In the genomic region with DNA sequence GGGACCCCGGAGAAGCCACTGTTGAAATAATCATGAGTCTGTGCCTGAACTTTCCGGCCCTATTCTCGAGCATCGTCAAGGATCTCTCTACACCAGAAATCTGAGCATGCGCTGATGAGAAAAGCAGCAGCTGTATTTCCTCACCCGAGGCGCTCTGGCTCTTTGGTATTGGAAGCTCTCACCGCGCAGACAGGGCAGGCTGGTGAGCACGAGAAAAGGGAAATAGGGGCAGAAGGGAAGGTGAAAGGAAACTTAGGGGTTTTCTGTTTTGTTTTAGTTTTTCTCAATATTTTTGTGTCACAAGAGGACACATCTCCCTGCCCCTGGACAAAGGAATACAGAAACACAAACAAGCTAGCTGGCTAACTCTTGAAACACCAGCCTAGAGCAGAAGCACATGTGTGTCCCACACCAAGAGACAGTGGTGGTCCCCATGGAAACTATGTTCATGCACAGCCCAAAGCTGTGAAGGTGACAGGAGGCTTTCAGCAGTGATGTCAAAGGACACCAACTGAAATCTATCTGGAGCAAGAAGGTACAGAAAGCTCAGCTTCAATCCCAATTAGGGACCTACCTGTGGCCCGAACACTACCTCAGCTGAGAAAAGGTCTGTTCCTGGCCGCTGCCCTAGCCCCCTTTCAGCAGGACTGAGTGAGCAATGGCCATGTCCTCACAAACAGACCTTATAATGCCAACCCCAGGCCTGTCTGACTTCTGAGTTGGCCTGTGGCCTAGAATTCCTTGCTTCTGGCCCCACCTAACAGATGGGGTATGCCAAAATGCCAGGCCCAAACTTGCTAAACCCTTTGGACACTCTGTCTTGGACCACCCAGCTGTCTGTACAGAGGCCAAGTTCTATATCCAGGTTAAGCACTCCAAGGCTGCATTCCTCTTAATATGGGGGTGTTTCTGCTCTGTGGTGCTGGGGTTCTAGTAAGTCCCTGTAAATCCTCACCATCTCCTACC, we compare ENCODE assay signal across 10 mouse cellular contexts.
DNase-seq lines count a peak whose midpoint lies in the region; ATAC-seq and TF ChIP-seq lines count a peak whose summit lies in the region.
"Had no signal": no experiment of that assay in that cellular context is flagged by ENCODE, and none has a peak within 500 bp of the region (broad histone marks: within the 10 kb centered on the region; RNA-seq: fewer than 3 reads in every experiment).

No protein-coding gene starts in this region.

- H3K36me3 ChIP-seq in forebrain, embryonic 10.5 days (replicated peaks), result no peaks in the 10 kb centered on the region
- H3K36me3 ChIP-seq in forebrain, embryonic 11.5 days (ENCODE audit: control insufficient read depth, insufficient read depth, low read length), result no peaks in the 10 kb centered on the region
- H3K36me3 ChIP-seq in ES-E14 (ENCODE audit: control insufficient read depth, insufficient read depth, low read length, poor library complexity, severe bottlenecking), result no peaks in the 10 kb centered on the region
- H3K36me3 ChIP-seq in forebrain, embryonic 12.5 days (replicated peaks), result no peaks in the 10 kb centered on the region
- H3K36me3 ChIP-seq in hindbrain, embryonic 13.5 days, result no peaks in the 10 kb centered on the region
- no peaks in the 10 kb centered on the region for H3K36me3 ChIP-seq in liver, embryonic 15.5 days (replicated peaks)
- peaks cover 19% of the 10 kb centered on the region for H3K36me3 ChIP-seq in stomach, embryonic 14.5 days (ENCODE audit: control insufficient read depth, insufficient read depth, low read length)

- peaks cover 25% of the 10 kb centered on the region for H3K27me3 ChIP-seq in forebrain, embryonic 10.5 days (ENCODE audit: poor library complexity, severe bottlenecking)
- H3K27me3 ChIP-seq in forebrain, embryonic 11.5 days (ENCODE audit: control insufficient read depth, insufficient read depth, low read length), result no peaks in the 10 kb centered on the region
- peaks cover 13% of the 10 kb centered on the region for H3K27me3 ChIP-seq in forebrain, embryonic 12.5 days
- no peaks in the 10 kb centered on the region for H3K27me3 ChIP-seq in hindbrain, embryonic 13.5 days
- no peaks in the 10 kb centered on the region for H3K27me3 ChIP-seq in liver, embryonic 15.5 days
- H3K27me3 ChIP-seq in stomach, embryonic 14.5 days (ENCODE audit: control insufficient read depth, insufficient read depth, low read length), result no peaks in the 10 kb centered on the region
- H3K27me3 ChIP-seq: Patski had no signal

- DNase-seq in forebrain, embryonic 10.5 days (ENCODE audit: extremely low spot score, low spot score), result no peak
- no peak for DNase-seq in forebrain, embryonic 11.5 days (ENCODE audit: low spot score)
- DNase-seq in ES-E14 (ENCODE audit: low read depth, low spot score), result peak; percentile 51

- no peak overlapping the region for H3K4me2 ChIP-seq in forebrain, embryonic 11.5 days (ENCODE audit: low read depth, low read length, severe bottlenecking)
- H3K4me2 ChIP-seq in forebrain, embryonic 12.5 days, result peak overlapping the region; percentile 24; the same call in 1 of the 2 replicates
- H3K4me2 ChIP-seq in hindbrain, embryonic 13.5 days, result peak overlapping the region; percentile 16
- peak overlapping the region; percentile 36 for H3K4me2 ChIP-seq in liver, embryonic 15.5 days
- H3K4me2 ChIP-seq in stomach, embryonic 14.5 days (replicated peaks; ENCODE audit: low read depth, low read length), result 0 out of 2 replicates have a peak overlapping the region, but pooled peaks have one; percentile 20

- peaks cover 47% of the 10 kb centered on the region for H3K4me1 ChIP-seq in forebrain, embryonic 10.5 days
- H3K4me1 ChIP-seq in forebrain, embryonic 11.5 days (replicated peaks; ENCODE audit: control insufficient read depth, insufficient read depth, low read length), result peaks cover 5% of the 10 kb centered on the region; the same call in 1 of the 2 replicates
- H3K4me1 ChIP-seq in ES-E14 (ENCODE audit: control insufficient read depth in 2 of 2, insufficient read depth in 2 of 2, low read length in 2 of 2, poor library complexity in 1 of 2), result peaks cover 6 to 10% of the 10 kb centered on the region in 2 experiments; a peak in 3 of 4 replicates
- H3K4me1 ChIP-seq in forebrain, embryonic 12.5 days, result peaks cover 24% of the 10 kb centered on the region
- H3K4me1 ChIP-seq in hindbrain, embryonic 13.5 days (replicated peaks), result peaks cover 51% of the 10 kb centered on the region
- H3K4me1 ChIP-seq in liver, embryonic 15.5 days (replicated peaks), result peaks cover 12% of the 10 kb centered on the region
- peaks cover 50% of the 10 kb centered on the region for H3K4me1 ChIP-seq in stomach, embryonic 14.5 days (ENCODE audit: control insufficient read depth, insufficient read depth, low read length)

- 61% methylated on average over 12 of the region's 12 CpGs for WGBS in forebrain, embryonic 10.5 days
- 72% methylated on average over 12 of the region's 12 CpGs for WGBS in forebrain, embryonic 11.5 days
- WGBS in forebrain, embryonic 12.5 days, result 55% methylated on average over 12 of the region's 12 CpGs
- WGBS in hindbrain, embryonic 13.5 days, result 55% methylated on average over 12 of the region's 12 CpGs
- WGBS in liver, embryonic 15.5 days (ENCODE audit: insufficient replicate concordance), result 24% methylated on average over 12 of the region's 12 CpGs
- 21% methylated on average over 12 of the region's 12 CpGs for WGBS in stomach, embryonic 14.5 days

- in situ Hi-C loops in ES-E14 (cut with MboI; ENCODE audit: low sequenced_read_pairs in 2 of 2, unreplicated experiment in 2 of 2), result no loop called here

- no peaks in the 10 kb centered on the region for H3K9me3 ChIP-seq in forebrain, embryonic 10.5 days
- H3K9me3 ChIP-seq in forebrain, embryonic 11.5 days (ENCODE audit: control insufficient read depth, low read length), result no peaks in the 10 kb centered on the region
- H3K9me3 ChIP-seq in ES-E14 (ENCODE audit: control insufficient read depth, insufficient read depth, low read depth, low read length), result no peaks in the 10 kb centered on the region
- H3K9me3 ChIP-seq in forebrain, embryonic 12.5 days, result no peaks in the 10 kb centered on the region
- no peaks in the 10 kb centered on the region for H3K9me3 ChIP-seq in hindbrain, embryonic 13.5 days
- H3K9me3 ChIP-seq in liver, embryonic 15.5 days (replicated peaks), result no peaks in the 10 kb centered on the region
- no peaks in the 10 kb centered on the region for H3K9me3 ChIP-seq in stomach, embryonic 14.5 days (ENCODE audit: control insufficient read depth, low read depth, low read length)

- peak overlapping the region; percentile 31; the same call in 1 of the 2 replicates for H3K27ac ChIP-seq in forebrain, embryonic 10.5 days
- H3K27ac ChIP-seq in forebrain, embryonic 11.5 days (ENCODE audit: low read depth, low read length), result no peak overlapping the region
- peak overlapping the region; percentile 35 for H3K27ac ChIP-seq in ES-E14 (ENCODE audit: insufficient read depth, low read depth, low read length, poor library complexity, severe bottlenecking)
- H3K27ac ChIP-seq in forebrain, embryonic 12.5 days, result no peak overlapping the region
- peak overlapping the region; percentile 56 for H3K27ac ChIP-seq in hindbrain, embryonic 13.5 days
- no peak overlapping the region for H3K27ac ChIP-seq in liver, embryonic 15.5 days (replicated peaks)
- H3K27ac ChIP-seq in stomach, embryonic 14.5 days (ENCODE audit: low read length), result peak overlapping the region; percentile 82
- H3K27ac ChIP-seq: left cerebral cortex, adult 2 months had no signal

- ATAC-seq in forebrain, embryonic 11.5 days (replicated peaks; ENCODE audit: low FRiP score), result no peak
- ATAC-seq in forebrain, embryonic 12.5 days (ENCODE audit: low FRiP score), result no peak
- no peak for ATAC-seq in hindbrain, embryonic 13.5 days (ENCODE audit: low FRiP score)
- no peak for ATAC-seq in liver, embryonic 15.5 days (ENCODE audit: insufficient read depth)
- ATAC-seq in stomach, embryonic 14.5 days (ENCODE audit: insufficient number of reproducible peaks, insufficient read depth, low FRiP score, low read depth), result peak; percentile 53; the same call in 1 of the 2 replicates
- no peak for ATAC-seq in inflammation-experienced regulatory T-cells, adult 6 months
- ATAC-seq: Patski had no signal

- H3K4me3 ChIP-seq in forebrain, embryonic 10.5 days, result no peak overlapping the region
- H3K4me3 ChIP-seq in forebrain, embryonic 11.5 days (ENCODE audit: low read depth, low read length), result no peak overlapping the region
- peak overlapping the region in 1 of 2 experiments; percentile 38; a peak in 1 of 4 replicates for H3K4me3 ChIP-seq in ES-E14 (ENCODE audit: insufficient read depth in 1 of 2, low read depth in 1 of 2, low read length in 2 of 2, poor library complexity in 1 of 2, severe bottlenecking in 1 of 2)
- H3K4me3 ChIP-seq in forebrain, embryonic 12.5 days (replicated peaks), result no peak overlapping the region
- H3K4me3 ChIP-seq in hindbrain, embryonic 13.5 days, result no peak overlapping the region
- H3K4me3 ChIP-seq in liver, embryonic 15.5 days (replicated peaks), result no peak overlapping the region
- no peak overlapping the region for H3K4me3 ChIP-seq in stomach, embryonic 14.5 days (ENCODE audit: low read depth, low read length)
- H3K4me3 ChIP-seq: left cerebral cortex, adult 2 months had no signal

- no peak overlapping the region for H3K9ac ChIP-seq in forebrain, embryonic 11.5 days (ENCODE audit: low read length)
- H3K9ac ChIP-seq in ES-E14 (ENCODE audit: insufficient read depth, low read depth, low read length, poor library complexity, severe bottlenecking), result no peak overlapping the region; the same call in 1 of the 2 replicates
- H3K9ac ChIP-seq in forebrain, embryonic 12.5 days, result no peak overlapping the region
- H3K9ac ChIP-seq in hindbrain, embryonic 13.5 days, result no peak overlapping the region
- no peak overlapping the region for H3K9ac ChIP-seq in liver, embryonic 15.5 days
- H3K9ac ChIP-seq in stomach, embryonic 14.5 days (replicated peaks; ENCODE audit: low read depth, low read length), result no peak overlapping the region

TF ChIP-seq in ES-E14, 5 proteins besides CTCF, POLR2A, EP300 and RAD21:
- TF ChIP-seq MAFK (IDR thresholded peaks at IDR 0.05; ENCODE audit: insufficient read depth, low read depth, low read length), result no peak
- TF ChIP-seq HCFC1 (IDR thresholded peaks at IDR 0.05; ENCODE audit: borderline replicate concordance, insufficient read depth, low read length), result no peak
- TF ChIP-seq CHD2 (IDR thresholded peaks at IDR 0.05; ENCODE audit: low read depth, low read length), result no peak
- no peak for TF ChIP-seq ZC3H11A (IDR thresholded peaks at IDR 0.05; ENCODE audit: borderline replicate concordance, low read depth, low read length)
- TF ChIP-seq ZNF384 (IDR thresholded peaks at IDR 0.05; ENCODE audit: low read depth, low read length), result no peak

Comparison
In these comparisons a context has a peak if more than half of its experiments do, and no peak if none do; other contexts are left out.
1. H3K27ac ChIP-seq: peak in forebrain, embryonic 10.5 days (single experiment), ES-E14 (single experiment), hindbrain, embryonic 13.5 days (single experiment) and stomach, embryonic 14.5 days (single experiment); none in forebrain, embryonic 11.5 days (single experiment), forebrain, embryonic 12.5 days (single experiment) and liver, embryonic 15.5 days (single experiment).